Mouse (Mus musculus): ENCODE measurements at regions not wholly inside any gene's neighbourhood (a gene's known extent, or its start where the extent isn't known, plus 50 kb on each side); places are given as distances from the start of the nearest gene placed in this dataset.

GRCm38 (mm10) chr16:93116111-93116969 is 290.4 kb upstream of the Runx1 start:
- ATAC-seq (replicated peaks; ENCODE audit: insufficient number of reproducible peaks, low FRiP score, low TSS enrichment, poor library complexity, severe bottlenecking), result no peak

DNA sequence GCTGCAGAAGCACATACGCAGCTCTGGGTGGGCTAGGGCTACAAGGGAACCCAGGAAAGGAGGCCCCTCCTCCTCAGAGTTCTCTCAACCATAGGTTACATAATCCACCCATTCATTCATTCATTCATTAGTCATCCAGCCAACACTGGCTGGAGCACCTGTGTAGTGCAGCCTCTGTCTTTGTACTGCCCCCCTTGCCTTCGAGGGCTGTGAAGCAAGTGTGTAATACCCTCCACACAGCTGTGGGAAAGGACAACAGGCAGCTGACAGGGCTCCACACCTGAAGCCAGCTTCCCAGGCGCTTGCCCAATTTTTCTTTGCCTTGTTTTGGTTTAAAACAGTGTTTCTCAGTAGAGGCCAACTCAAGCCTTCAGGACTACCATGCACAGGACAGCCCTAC is 285.0 kb upstream of the Runx1 start:
- ATAC-seq (replicated peaks; ENCODE audit: insufficient number of reproducible peaks, low FRiP score, low TSS enrichment, poor library complexity, severe bottlenecking), result no peak

DNA sequence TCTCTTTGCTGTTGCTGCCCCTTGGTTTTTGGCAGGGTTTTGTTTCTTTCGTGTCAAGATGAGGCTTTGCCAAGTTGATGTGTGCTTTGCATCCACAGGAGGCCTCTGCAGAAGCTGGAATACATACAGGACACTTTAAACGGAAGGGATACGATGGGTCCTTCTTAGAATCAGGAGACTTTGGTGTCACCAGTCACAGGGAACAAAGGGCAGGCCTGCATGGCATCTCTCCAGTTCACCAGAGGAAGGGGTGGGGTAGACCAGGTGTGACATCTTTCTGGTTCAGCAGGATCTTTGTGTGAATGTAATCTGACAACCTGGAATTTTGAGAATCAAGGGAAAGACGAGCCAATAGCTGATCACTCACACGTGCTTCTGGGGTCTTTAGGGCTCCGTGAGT is 284.5 kb upstream of the Runx1 start:
- no peak for ATAC-seq (replicated peaks; ENCODE audit: insufficient number of reproducible peaks, low FRiP score, low TSS enrichment, poor library complexity, severe bottlenecking)

DNA sequence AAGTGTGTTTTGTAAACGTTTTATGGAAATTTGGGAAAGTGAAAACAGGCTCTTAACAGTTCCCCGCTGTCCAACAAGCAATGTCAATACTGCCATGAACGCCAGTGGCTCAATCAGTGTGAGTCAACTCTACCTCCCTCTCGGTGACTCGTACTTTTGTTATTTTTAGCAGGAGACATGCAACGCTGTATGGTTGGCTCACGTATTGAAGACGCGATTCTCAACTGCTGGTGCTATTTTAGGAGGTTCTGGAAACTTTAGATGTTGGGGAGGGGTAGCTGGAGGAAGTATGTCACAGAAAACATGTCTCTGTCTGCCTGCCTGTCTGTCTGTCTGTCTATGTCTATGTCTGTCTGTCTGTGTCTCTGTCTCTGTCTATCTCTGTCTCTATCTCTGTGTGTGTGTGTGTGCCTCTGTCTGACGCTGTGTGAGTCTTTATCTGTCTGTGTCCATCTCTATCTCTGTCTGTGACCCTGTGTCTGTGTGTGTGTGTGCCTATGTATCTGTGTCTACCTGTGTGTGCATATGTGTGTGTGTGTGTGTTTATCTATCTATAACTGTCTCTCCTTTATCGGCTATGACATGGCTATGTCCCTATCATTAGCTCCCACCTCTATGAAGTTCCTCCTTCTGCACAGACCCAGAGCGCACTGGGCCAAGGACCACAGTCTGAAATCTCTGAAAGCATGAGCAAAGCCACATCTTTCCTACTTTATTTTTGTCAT is 283.9 kb upstream of the Runx1 start:
- ATAC-seq (replicated peaks; ENCODE audit: insufficient number of reproducible peaks, low FRiP score, low TSS enrichment, poor library complexity, severe bottlenecking), result no peak

- no peak for ATAC-seq (replicated peaks; ENCODE audit: insufficient number of reproducible peaks, low FRiP score, low TSS enrichment, poor library complexity, severe bottlenecking)
Observed at GRCm38 (mm10) chr16:93107524-93107845, 281.5 kb upstream of the Runx1 start.

- ATAC-seq (replicated peaks; ENCODE audit: insufficient number of reproducible peaks, low FRiP score, low TSS enrichment, poor library complexity, severe bottlenecking), result no peak
Observed at GRCm38 (mm10) chr16:93106811-93107523, 281.0 kb upstream of the Runx1 start.

GRCm38 (mm10) chr16:93102174-93102573 is 276.2 kb upstream of the Runx1 start:
- no peak for ATAC-seq (replicated peaks; ENCODE audit: insufficient number of reproducible peaks, low FRiP score, low TSS enrichment, poor library complexity, severe bottlenecking)

DNA sequence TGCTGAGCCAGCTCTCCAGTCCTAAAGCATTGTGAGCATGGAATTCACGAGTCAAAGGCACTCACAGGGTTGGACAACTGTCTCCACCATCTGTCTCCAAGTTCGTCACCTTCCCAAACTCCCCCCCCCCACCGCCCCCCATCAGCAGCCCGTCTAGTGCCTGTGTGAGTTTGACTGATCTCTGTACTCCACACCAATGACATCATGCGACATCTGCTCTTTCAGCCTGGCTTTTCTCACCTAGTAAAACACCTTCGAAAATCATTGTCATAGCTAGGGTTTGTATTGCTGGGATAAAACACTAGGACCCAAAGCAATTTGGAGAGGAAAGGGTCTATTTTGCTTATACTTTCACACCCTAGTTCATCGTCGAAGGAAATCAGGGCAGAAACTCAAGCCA is 272.1 kb upstream of the Runx1 start:
- no peak for ATAC-seq (replicated peaks; ENCODE audit: insufficient number of reproducible peaks, low FRiP score, low TSS enrichment, poor library complexity, severe bottlenecking)

DNA sequence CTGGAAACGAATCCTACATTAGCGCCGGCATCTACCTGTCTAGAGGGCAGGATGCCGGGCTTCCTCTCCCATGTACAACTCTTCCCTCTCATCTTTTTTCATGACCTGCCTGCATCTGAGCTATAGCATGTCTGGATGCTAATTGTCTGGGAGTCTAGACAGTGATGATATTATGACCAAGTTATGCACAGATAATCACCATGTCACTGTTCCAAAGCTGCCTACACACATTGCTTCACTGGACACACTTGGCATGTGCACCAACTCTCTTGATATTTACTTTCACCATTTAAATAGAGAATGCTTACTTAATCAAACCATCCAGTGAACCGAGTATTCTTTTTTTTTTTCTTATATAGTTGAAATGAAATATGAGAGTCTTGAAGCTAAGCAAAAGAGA is 270.2 kb upstream of the Runx1 start:
- no peak for ATAC-seq (replicated peaks; ENCODE audit: insufficient number of reproducible peaks, low FRiP score, low TSS enrichment, poor library complexity, severe bottlenecking)

- no peak for ATAC-seq (replicated peaks; ENCODE audit: insufficient number of reproducible peaks, low FRiP score, low TSS enrichment, poor library complexity, severe bottlenecking)
Observed at GRCm38 (mm10) chr16:93092796-93093195, 266.8 kb upstream of the Runx1 start.

DNA sequence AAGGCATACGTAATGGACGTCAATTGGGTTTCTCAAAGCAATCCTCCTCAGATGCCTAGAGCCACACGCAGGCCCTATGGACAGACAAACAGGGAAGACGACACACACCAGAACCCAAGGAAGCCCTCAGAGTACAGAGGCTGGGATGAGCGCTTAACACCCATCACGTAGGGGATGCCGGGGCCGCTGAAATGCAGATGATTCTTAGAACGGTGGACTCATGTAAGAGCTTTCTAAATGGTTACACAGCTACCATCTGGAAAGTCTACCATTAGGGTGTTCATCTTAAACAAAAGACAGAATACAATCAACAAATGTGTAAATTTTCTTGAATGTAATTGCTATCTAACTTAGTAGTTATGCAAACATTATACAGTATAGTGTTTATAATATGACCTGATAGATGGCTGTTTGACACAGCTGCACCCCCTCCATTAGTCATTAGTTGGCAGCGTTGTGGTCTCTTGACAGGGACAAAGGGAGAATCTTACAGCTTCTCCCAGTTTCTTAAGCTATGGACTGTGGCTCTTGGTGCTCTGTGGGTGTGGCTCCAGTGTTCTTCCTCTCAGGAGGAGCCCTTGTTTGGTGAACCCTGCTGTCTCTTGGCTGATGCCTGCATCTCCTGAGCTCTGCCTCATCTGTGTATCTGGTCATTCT is 259.4 kb upstream of the Runx1 start:
- ATAC-seq (replicated peaks; ENCODE audit: insufficient number of reproducible peaks, low FRiP score, low TSS enrichment, poor library complexity, severe bottlenecking), result no peak

DNA sequence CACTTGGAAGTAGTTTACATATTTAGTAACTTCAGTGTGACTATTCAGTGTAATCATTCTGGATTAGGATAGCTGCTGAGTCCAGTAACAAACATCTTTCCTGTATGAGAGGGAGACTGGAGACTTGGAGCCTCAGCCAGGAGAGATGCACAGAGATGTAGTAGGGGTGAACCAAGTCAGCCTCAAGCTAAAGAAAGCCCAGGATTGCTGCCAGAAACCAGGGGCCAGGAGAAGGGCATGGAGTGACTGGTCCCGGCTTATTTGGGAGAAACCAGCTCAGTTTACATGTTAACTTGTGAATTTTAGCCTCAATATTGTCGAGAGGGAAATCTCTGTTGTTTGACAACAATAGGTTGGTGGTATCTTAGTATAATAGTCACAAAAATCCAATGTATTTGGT is 257.8 kb upstream of the Runx1 start:
- ATAC-seq (replicated peaks; ENCODE audit: insufficient number of reproducible peaks, low FRiP score, low TSS enrichment, poor library complexity, severe bottlenecking), result no peak

DNA sequence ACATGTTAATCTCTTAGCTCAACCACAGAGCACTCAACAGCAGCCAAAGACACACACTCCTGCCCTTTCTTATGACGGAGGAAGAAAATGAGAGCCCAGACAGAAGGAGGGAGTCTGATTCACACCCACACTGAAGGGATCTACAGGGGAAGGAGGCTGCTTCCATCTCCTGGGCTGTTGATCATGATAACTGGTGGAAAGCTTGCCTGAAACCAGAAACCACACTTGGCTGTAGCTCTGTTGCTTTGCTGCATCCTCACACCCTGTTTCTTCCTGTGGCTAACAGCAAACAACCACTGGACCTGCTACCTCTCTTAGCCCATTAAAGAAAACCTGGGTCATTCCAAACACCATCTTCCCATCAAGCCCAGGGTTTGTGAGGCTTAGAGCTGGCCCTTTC is 257.2 kb upstream of the Runx1 start:
- ATAC-seq (replicated peaks; ENCODE audit: insufficient number of reproducible peaks, low FRiP score, low TSS enrichment, poor library complexity, severe bottlenecking), result no peak

DNA sequence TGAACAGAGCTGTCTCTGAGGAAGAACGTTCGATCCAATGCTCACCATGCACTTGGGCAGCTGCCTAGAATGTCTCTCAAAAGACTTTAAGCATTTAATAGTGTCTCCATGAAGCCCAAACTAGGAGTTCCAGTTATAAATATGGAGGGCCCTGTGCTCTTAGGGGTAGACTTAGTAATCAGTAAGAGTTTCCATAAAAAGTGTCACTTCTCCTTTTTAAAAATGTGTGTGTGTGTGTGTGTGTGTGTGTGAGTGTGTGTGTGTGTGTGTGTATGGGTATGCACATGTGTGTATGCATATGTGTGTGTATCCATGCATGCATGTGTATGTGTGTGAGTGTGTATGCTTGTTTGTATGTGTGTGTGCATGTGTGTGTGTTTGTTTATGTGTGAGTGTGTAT is 255.6 kb upstream of the Runx1 start:
- ATAC-seq (replicated peaks; ENCODE audit: insufficient number of reproducible peaks, low FRiP score, low TSS enrichment, poor library complexity, severe bottlenecking), result no peak

DNA sequence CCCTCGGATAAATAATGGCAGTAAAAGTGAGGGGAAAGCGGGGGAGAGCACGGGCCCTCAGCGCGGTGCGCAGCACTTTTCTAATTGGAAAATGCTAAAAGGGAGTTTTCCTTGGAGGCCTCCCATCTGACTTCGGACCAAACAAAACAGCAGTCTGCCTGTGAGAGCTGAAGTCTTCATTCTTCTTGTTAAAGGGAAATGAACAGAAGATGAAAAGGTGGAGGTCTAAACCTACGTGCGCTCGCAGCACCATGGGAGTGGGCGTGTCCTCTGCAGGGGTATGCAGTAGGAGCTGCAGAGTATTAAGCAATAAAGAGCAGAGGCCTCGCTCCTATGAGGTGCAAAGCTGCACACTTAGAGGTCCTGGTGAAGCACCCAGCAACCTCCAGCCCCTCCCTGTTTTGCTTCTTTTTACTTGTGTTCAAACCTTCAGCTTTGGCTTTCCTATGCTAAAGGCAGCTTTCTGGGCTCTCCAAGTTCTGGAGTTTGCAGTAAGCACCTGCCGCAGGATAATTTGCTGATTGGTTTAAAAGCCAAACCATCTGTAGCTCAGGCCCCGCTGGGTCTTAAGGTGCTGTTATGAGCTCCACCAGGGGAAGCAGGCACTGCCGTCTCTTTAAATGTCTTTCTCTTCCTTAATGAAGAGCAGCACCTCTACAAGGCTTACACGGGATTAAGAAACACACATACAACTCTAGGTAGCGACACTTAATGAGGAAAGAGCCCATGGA is 253.9 kb upstream of the Runx1 start:
- no peak for ATAC-seq (replicated peaks; ENCODE audit: insufficient number of reproducible peaks, low FRiP score, low TSS enrichment, poor library complexity, severe bottlenecking)

DNA sequence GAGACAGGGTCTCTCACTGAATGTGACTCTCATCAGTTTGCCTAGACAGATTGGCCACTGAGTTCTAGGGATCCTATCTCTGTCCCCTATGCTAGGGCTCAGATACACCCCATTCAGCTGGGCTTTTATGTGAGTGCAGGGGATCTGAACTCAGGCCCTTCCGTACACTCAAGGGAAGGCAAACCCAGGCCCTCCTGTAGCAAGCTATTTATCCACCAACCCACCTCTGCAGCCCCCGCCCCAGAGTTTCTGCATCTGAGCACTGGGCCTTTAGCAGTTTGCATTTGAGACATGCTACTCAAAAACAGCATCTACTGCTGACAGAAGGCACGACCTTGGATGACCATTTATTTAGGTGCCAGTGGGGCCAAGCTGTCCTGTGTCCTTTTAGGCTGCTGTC is 253.0 kb upstream of the Runx1 start:
- no peak for ATAC-seq (replicated peaks; ENCODE audit: insufficient number of reproducible peaks, low FRiP score, low TSS enrichment, poor library complexity, severe bottlenecking)

- ATAC-seq (replicated peaks; ENCODE audit: insufficient number of reproducible peaks, low FRiP score, low TSS enrichment, poor library complexity, severe bottlenecking), result no peak
Observed at GRCm38 (mm10) chr16:93075488-93075887, 249.5 kb upstream of the Runx1 start.

- no peak for ATAC-seq (replicated peaks; ENCODE audit: insufficient number of reproducible peaks, low FRiP score, low TSS enrichment, poor library complexity, severe bottlenecking)
Observed at GRCm38 (mm10) chr16:93072156-93072555, 246.2 kb upstream of the Runx1 start.

DNA sequence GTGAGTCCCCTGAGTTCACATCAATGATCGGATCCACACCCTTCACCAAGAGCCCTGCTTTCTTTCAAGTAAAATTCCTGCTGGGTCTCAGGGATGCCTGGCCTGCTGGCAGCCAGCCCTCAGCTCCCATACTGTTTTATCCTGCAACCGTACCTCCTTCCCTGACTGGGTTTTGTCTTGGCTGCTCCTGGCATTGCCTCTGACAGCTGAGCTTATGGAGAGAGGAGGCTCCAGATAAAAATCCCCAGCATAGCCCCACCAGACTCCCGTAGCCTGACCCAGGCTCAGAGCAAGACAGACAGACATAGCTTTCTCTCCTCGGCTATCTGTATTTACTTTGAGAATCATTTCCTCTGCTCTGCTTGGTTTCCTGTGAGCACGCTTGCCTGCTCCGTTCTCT is 245.8 kb upstream of the Runx1 start:
- ATAC-seq (replicated peaks; ENCODE audit: insufficient number of reproducible peaks, low FRiP score, low TSS enrichment, poor library complexity, severe bottlenecking), result no peak
